Mouse (Mus musculus) thymus, adult 2 months (tissue): ENCODE results near the gene Zmynd10.

ENCODE experiments used
- CTCF ChIP-seq: fragments of 200-500 bp; IDR thresholded peaks from 2 replicates; pipeline ENCODE4 v1.5.1; 2012; ENCODE audit warnings: mild to moderate bottlenecking, control low read depth, low read length, moderate library complexity, borderline replicate concordance; ENCODE audit not compliant: control insufficient read depth, poor library complexity, insufficient read depth; ENCODE audit errors: extremely low read depth
- POLR2A ChIP-seq: fragments of 200-500 bp; IDR thresholded peaks from 2 replicates; pipeline ENCODE4 v1.6.1; 2012; ENCODE audit warnings: mild to moderate bottlenecking, low read length, control low read depth, moderate library complexity; ENCODE audit not compliant: control insufficient read depth, poor library complexity, insufficient read depth; ENCODE audit errors: extremely low read depth

GRCm38 (mm10) chr9:107539940-107540339 is 7.2 kb upstream of the Zmynd10 start:
- TF ChIP-seq POLR2A (no peak), CTCF (no peak)
